Mouse (Mus musculus) layer of hippocampus, postnatal 14 days (tissue): Measurements from ENCODE around the gene Wdr3. TPM values are rescaled to one million over a fixed set of nuclear protein-coding genes. Genes with fewer than 3 reads are reported as not detected.

Source experiments
- total RNA-seq, 2 experiments: library from RNA; stranded (reverse); gene quantifications; 2 replicates each; pipeline ENCODE4 v1.2.3; 2021

The Wdr3 gene
- total RNA-seq, 2 experiments from 2014 or later = 18.4 to 21.6 TPM

Other genes starting within 250 kb of the Wdr3 start
- 10 to 100 TPM; 31.1 to 32.7 TPM for gene Gdap2, start within 50 bp of the Wdr3 start, total RNA-seq